Mouse (Mus musculus) layer of hippocampus, postnatal 36 days (tissue): ENCODE measurements around the gene A530032D15Rik. TPM values are rescaled to one million over a fixed set of nuclear protein-coding genes. Genes with fewer than 3 reads are reported as not detected.
A peak's percentile ranks its signal among the peaks of the same experiment; 100 is the strongest.
"Not testable (repeated sequence)": the region's sequence is repeated elsewhere in the genome, so short reads cannot be mapped to it uniquely, and the experiment has no call there.

Experiments used
- DNase-seq, 2 experiments: peaks; one replicate each; pipeline ENCODE4 v3.0.0; 2022
- total RNA-seq, 2 experiments: library from RNA; stranded (reverse); gene quantifications; 2 replicates each; pipeline ENCODE4 v1.2.3; 2021

Gene A530032D15Rik
- not detected for total RNA-seq

DNA sequence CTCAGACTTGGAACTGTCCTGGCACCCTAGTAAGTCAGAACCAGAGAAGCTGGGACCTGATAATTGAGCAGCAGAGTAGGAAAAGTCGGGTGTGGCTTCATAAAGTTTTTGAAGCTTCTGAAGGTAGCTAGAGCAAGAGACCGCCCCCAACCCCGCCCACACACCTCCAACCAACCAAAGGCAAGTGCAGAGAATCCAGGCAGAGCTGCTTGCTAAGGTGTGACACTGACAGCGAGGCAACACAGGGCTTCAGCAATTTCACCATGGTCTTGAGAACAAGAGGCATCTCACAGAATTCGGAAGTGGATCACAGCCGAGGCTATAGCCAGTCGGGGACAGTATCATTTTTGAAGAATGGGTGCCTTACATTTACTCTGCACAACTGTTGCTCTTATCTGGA, at the start of gene A530032D15Rik:
Gene A530032D15Rik, minus strand, starts transcription at position 101 of the 400 bp plus-strand sequence.
- not testable (repeated sequence) for DNase-seq

DNA sequence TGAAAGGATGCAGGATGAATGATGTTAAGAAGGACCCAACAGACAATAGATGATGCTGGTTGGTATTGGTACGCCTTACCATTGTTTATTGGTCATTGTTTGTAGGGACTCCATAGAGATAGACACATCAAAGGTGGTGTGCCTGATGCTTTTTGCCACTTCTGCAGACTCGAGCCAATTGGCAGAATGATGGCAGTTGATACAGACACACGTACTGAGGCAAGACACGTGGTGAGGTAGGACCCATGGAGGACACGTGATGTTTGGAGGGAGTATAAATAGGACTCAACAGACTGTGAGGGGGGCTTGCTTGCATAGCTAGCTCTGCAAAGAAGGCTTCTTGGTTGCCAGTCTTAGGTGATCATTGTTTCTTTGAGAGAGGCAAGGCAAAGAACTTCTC, 45.5 kb upstream of the A530032D15Rik start:
- not testable (repeated sequence) for DNase-seq

DNA sequence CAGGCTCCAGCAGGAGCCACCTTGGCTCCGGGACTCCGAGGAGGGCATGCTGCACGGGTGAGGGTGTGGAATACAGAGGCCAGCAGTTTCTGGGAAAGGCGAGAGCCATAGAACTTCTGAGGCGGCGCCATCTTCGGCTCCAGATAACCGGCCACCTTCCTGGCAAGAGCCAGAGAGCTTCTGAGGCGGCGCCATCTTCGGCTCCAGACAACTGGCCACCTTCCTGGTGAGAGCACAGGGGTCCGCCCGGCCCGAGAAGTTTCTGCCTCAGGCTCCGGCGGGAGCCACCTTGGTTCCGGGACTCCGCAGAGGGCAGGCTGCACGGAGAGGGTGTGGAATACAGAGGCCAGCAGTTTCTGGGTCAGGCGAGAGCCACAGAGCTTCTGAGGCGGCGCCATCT, 24.0 kb upstream of the A530032D15Rik start:
- not testable (repeated sequence) for DNase-seq

DNA sequence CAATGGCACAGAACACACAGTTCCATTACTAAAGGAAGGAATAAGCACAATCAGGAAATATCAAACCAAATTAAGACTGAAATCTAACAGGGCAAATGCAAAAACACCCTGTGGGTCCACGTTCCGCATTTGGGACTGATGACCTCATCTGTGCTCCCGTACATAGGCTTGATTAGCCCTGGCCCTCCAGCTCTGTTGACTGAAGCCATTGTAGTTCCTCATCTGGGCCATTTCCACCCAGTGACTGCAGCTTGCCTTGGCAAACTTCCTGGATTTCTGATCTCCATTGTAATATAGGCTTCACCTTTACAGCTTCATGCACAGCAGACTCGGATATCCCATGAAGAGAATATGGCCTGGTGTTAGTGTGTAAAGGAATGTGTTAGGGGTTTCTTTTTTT, 12.2 kb upstream of the A530032D15Rik start:
- not testable (repeated sequence) for DNase-seq

DNA sequence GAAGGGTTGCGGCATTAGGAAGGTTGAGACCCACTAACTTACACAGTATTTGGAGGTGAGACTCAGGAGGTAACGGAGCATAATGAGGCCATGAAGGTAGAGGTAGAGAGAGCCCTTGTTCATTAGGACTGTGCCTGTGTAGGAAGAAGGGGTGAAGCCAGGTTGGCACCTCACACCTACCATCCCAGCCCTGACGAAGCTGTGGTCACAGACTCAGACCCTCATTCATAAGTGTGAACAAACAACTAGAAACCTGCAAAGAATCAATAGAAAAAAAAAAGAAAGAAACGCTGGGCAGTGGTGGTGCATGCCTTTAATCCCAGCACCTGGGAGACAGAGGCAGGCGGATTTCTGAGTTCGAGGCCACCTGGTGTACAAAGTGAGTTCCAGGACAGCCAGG, 8.7 kb upstream of the A530032D15Rik start:
- not testable (repeated sequence) for DNase-seq

DNA sequence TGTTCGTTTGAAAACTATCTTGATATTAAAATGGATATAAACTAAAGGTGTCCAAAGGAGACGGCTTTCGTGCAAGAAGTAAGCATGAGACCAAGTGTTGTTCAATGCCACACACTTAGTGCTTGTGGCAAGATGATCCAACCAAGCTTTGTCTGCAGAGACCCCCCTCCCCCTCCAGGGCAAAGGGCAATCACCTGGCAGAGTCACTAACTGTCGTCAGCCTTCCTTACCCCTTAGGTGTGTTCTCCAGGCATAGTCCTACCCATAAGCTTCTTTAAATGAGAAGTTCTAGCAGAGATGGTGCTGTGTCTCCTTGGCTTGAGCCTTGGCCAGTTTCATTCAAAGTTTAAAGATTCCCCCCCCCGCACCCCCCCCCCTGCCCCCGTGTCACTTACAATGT, 7.9 kb upstream of the A530032D15Rik start:
- DNase-seq: not testable (repeated sequence)

DNA sequence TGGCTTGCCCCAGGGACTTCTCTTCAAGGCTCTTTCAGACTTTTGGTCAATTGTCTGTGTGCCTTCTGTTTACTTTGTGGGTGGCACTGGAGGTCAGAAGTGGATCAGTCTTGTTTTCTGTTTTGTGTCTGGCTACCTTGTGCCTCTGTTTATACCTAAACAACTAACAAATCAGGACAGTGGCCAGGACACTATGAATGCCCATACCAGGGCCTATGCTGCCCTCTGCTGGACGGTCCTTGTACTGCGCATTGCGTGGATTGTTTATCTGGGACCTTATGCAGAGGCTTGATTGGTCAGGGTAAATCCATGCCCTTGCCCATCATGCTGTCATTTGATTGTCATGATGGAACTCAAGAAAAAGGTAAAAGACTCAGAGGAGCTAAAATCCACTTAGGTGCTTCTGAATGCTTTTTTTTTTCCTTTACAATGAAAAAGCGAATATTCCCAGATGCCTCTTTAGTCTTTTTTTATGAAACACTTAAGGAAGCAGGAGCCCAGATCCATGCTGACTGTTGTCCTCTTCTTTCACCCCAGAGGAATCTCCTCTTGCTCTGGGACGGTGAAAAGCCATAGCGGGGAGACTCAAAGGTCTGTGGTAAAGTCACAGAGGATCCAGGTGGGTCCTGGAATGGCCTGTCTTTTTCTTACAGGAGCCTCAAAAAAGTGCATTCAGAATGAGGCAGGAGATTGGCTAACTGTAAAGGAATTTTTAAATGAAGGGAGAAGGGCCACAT, 5.2 kb upstream of the A530032D15Rik start:
- DNase-seq: peak in 1 of 2 experiments; percentile 36

DNA sequence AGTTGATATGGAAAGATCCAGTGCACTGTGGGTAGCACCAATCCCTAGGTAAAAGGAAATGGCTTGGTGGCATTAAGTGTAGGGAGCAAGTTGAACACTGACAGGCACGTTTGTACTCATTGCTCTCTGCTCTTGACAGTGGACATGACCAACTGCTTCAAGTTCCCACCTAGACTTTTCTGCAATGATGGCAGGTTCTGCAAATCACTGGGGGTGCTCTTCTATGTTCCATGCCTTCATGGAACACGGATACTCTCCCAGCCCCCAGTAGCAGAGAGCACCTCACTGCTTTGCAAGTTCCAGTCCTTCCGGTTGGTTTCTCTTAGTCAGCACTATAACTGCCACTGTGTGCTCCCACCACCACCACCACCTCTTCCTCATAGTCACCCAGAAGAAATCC, 4.4 kb upstream of the A530032D15Rik start:
- not testable (repeated sequence) for DNase-seq

DNA sequence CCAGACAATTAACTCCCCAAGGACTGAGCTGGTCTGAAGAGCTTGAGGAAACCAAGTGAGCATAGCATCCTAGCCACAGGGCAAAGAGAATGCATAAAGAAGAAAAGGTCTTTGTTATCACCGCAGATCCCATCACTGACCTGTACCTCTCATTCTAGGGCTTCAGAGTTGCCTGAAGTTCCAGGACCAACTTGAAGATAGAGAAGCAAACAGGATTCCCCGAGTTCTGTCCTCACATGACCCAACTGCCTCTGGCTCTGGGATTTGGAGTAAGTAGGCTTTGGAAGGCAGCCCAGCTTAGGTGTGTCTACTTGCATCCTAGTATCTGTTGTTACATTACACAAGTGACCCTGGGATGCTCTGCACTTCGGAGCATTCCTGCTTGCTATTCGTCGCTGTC, 3.2 kb upstream of the A530032D15Rik start:
- DNase-seq: not testable (repeated sequence)

DNA sequence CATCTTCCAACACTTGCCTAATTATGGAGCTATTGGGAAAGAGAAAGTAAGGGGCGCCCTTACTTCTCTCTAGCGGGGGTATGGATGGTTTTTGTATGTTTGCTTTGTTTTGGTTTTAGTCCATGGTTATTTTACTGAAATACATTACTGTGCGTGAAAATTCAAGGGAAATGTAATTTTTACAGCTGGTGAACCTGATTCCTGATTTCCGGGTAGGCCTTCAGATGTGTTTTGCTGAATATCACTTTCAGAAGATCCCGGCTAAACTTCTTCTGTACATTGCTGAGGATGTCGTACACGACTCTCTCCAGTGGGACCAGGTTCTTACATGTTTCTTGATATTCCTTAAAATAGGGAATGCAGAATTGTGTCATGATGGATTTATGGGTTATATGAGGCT, 2.6 kb upstream of the A530032D15Rik start:
- not testable (repeated sequence) for DNase-seq

DNA sequence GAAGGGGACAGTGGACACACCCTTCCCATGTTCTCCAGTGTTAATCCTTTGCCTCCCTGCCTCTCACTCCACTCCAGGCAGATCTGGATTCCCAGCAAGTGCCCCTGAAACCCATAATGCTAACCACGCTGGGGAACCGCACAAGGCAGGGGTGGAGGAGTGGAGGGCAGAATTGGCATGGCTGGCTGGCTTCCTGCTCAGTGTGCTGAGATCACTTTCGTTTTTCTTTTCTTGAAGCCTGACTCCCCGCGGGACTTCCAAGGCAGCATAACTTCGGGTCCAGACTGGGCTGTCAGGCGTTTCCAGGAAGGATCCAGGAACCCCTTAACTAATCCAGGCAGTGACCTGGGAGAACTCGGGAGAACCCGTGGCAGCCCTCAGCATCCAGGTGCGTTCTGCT, 1.9 kb upstream of the A530032D15Rik start:
- not testable (repeated sequence) for DNase-seq

DNA sequence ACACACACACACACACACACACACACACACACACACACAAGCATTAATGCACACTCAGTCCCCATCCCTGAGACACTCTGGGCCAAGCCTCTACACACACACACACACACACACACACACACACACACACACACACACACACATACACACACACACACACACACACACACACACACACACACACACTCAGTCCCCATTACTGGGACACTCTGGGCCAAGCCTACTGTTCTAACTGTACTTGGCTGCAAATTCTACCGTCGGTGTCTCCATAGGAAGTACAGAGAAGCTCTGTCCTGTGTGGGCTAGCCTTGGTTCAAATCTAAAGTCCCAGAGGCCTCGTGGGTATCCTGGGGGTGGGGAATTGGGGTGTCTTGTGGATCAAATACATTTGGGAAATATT, 1.2 kb upstream of the A530032D15Rik start:
- not testable (repeated sequence) for DNase-seq

DNA sequence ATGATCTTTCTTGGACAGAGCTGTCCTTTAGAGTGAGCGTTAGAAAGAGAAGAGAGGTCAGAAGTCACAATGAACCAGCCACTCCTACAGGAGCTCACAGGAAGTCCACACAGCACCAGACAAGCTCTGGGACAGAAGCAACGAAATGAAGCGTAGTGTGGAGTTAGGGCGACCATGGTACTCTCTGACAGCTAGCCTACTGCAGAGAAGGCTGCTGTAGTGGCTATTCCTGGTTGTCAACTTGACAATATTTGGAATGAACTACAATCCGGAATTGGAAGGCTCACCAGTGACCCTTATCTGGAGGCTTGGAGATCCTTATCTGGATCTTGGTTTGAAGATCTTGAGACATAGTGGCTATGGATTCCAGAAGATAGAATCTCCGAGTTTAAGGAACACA, 3.6 kb downstream of the A530032D15Rik start:
- DNase-seq: not testable (repeated sequence)

DNA sequence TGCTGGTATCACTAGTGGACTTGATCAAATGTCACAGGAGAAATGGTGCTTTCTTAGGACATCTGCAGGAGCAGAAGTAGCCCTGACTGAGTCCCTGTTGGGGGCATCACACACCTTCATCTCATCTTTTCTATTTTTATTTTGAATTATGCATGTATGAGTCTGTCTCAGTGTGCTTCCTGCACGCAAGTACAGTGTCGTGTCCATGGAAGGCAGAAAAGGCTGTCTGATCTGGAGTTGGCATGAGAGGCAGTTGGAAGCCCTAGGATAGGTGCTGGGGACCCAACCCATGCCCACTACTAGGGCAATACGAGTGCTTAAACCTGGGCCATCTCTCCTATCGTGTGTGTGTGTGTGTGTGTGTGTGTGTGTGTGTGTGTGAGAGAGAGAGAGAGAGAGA, 4.3 kb downstream of the A530032D15Rik start:
- DNase-seq: not testable (repeated sequence)

DNA sequence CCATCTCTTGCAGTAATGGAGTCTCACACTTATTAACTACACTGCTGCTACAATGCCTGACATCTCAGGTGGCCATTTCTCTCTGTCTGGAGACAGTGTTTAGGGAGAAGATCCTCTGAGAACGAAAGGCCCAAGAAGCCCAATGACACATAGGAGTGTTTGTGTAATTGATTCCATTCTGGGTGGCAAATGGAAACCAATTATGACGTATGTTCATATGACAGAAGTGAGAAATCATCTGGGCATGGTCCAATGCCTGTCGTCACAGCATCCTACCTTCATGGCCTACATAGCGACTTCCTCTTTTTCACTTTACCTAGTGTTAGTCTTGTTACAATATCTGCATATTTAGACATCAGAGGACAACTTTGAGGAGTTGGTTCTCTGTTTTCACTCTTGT, 7.9 kb downstream of the A530032D15Rik start:
- DNase-seq: not testable (repeated sequence)

DNA sequence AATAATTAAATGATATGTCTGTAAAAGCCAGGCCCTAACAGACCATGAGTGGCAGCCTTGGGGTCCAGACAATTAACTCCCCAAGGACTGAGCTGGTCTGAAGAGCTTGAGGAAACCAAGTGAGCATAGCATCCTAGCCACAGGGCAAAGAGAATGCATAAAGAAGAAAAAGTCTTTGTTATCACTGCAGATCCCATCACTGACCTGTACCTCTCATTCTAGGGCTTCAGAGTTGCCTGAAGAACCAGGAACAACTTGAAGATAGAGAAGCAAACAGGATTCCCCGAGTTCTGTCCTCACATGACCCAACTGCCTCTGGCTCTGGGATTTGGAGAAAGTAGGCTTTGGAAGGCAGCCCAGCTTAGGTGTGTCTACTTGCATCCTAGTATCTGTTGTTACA, 9.8 kb downstream of the A530032D15Rik start, which contains the start of gene Gm10553:
Gene Gm10553, plus strand, starts transcription at position 301 of the 400 bp plus-strand sequence.
- DNase-seq: not testable (repeated sequence)

DNA sequence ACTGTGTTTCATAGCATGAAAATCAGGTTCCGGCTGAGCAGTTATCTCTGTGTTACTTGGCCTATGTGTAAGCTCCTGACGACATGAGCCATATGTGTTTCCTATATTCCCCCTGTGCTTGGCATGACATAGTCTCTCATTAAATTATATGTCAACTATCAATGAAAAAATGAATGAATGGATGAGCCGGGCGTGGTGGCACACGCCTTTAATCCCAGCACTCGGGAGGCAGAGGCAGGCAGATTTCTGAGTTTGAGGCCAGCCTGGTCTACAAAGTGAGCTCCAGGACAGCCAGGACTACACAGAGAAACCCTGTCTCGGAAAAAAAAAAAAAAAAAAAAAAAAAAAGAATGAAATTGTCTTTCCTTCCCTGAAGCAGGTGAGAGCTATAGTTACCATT, 10.6 kb downstream of the A530032D15Rik start:
- not testable (repeated sequence) for DNase-seq

DNA sequence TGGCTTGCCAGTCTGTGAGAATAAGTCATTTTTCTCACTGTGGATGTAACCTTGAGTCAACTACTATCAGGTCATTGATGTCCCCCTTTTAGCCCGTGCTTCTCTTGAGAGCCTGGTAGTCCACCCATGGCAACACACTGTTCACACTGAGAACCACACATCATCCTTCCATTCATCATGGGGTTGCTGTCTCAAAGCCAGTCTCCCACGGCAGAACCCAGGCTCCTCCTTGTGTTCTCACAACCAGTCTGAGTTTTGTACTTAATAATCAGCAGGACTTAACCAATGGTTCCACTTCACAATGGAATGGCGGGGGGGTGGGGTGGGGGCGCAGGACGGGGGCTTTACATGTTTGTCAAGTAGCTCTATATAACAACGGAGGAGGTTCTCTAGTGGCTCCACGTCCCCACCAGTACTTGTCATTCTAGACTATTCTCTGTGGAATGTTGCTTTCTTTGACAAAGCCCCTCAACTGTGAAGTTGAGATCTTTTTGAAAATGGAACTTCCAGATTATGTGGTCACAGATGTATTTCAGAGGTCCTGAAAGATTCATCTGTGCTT, 16.6 kb downstream of the A530032D15Rik start:
- DNase-seq: not testable (repeated sequence)

DNA sequence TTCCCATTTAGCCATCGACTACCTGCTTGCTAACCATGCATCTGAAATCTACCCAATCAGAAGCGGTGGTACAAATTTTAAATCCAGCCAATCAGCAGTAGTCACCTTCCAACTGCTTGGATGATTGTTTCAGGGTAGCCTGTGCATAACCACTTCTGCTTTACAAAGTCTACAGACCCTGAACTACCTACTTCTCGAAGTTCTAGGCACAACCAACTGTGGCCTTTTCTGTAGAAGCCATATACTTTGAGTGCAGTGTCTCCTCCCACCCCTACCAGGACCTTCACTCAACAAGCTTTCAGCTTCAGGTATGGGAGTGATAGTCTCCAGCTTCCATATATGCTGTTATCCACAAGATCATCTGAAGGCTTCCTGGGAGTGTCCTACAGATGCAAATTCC, 17.5 kb downstream of the A530032D15Rik start:
- DNase-seq: not testable (repeated sequence)

DNA sequence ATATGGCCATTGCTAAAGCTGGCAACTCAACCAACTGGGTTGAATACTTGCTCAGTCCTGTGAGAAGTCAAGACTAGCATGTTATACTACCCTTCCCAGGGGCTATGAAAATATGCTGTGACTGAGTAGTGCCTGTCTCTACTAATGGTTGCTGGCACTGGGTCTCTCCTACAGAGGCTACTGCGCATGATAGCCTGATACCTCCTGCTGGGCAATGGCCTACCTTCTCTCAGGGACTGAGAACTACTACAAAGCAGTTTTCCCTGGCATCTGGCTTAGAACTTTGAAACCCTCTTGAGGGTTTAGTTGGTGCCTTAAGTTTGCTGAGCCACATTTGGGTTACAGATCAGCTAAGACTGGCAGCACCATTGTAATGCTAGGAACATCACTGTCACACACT, 23.4 kb downstream of the A530032D15Rik start:
- not testable (repeated sequence) for DNase-seq

DNA sequence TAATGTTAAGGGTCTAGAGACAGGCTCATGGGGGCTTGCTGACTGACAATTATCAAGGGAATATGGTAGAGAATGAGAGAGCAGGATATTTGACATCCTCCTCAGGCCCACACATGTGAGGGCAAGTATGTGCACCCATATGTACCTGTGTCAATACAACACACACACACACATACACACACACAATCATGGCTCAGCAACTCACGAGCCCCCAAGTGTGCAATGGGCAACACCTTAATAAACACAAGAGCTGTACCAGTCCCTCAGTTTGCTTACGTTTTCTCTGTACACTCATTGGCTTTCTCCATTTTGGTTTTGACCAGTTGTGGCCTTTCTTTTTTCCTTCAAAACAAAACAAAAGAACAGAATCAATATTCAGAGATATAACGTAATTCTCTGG, 24.9 kb downstream of the A530032D15Rik start:
- not testable (repeated sequence) for DNase-seq

DNA sequence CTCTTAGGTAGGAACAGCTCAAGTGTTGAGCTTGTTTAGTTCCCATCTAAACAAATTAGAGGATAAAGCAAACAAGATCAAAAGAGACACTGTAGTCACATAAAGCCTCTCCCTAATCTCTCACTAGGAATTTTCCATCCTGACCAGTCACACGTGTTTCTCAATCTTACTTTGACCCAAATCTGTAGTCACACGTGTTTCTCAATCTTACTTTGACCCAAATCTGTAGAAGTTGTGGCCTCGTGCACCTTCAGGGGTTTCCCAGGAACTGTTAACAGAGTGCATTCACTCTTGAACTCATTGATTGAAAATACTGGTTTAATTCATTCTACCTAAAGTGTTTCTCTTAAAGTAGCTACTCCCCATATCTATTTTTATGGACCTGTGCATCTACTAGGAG, 36.6 kb downstream of the A530032D15Rik start:
- not testable (repeated sequence) for DNase-seq

DNA sequence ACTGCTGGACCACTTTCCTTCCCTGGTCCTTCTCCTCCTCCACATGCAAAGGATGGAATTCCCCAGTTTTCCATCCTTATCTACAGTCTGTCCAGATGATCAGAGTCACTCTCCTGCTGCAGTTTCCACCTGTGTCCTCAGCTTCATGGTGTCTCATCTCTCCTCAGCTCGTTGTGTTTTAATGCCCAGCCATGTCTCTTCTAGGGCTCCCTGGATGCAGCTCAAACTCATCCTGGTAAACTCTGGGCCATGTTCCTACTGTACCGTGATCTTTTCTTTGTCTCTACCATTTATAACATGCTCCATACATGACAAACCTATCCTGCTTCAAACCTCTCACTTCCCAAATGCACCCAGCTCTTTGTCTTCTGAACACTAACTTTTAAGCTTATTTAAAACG, 38.0 kb downstream of the A530032D15Rik start:
- DNase-seq: not testable (repeated sequence)

DNA sequence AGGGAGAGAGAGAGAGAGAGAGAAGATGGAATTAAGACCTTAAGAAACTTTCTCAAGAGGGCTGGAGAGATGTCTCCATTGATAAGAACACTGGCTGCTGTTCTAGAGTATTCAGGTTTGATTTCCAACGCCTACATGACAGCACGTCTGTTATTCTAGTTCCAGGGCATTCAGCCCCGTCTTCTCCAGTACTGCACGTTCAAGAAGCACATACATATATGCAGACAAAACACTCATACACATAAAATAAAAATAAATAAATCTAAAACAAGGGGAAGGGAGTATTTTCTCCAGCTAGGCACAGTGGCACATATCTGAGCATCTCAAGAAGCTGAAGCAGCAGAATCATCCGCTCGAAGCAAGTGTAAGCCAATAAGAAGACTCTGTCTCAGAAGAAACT, 73.9 kb downstream of the A530032D15Rik start:
- DNase-seq: not testable (repeated sequence)
